Mouse (Mus musculus) neural tube, embryonic 11.5 days (tissue): ENCODE measurements at regions not wholly inside any gene's neighbourhood (a gene's known extent, or its start where the extent isn't known, plus 50 kb on each side); places are given as distances from the start of the nearest gene placed in this dataset.

Source experiments
- ATAC-seq: fragments of 200-750 bp; cut with Nextera tagmentation; 2 replicates; pipeline ENCODE4 v1.8.0; 2017; ENCODE audit warnings: moderate number of reproducible peaks, mild to moderate bottlenecking, moderate TSS enrichment, moderate library complexity; ENCODE audit not compliant: insufficient read depth, low FRiP score, low TSS enrichment
- DNase-seq: peaks from one replicate; pipeline ENCODE4 v3.0.0-alpha.2; 2015; ENCODE audit warnings: low spot score
- H3K27ac ChIP-seq: fragments of 300-500 bp; sonication (generic); 2 replicates; pipeline ENCODE4 v1.5.1; 2014; ENCODE audit warnings: low read depth, mild to moderate bottlenecking, low read length
- H3K27me3 ChIP-seq: fragments of 300-500 bp; sonication (generic); 2 replicates; pipeline ENCODE4 v1.6.1; 2014; ENCODE audit warnings: mild to moderate bottlenecking, low read length, mixed read lengths; ENCODE audit not compliant: control insufficient read depth, insufficient read depth
- H3K36me3 ChIP-seq: fragments of 300-500 bp; sonication (generic); 2 replicates; pipeline ENCODE4 v1.6.1; 2014; ENCODE audit warnings: mild to moderate bottlenecking, low read length, moderate library complexity, mixed read lengths; ENCODE audit not compliant: control insufficient read depth, insufficient read depth
- H3K4me1 ChIP-seq: fragments of 300-500 bp; sonication (generic); 2 replicates; pipeline ENCODE4 v1.6.1; 2014; ENCODE audit warnings: low read length, mixed read lengths; ENCODE audit not compliant: control insufficient read depth, insufficient read depth
- H3K4me2 ChIP-seq: fragments of 300-500 bp; sonication (generic); 2 replicates; pipeline ENCODE4 v1.6.1; 2014; ENCODE audit warnings: low read depth, mild to moderate bottlenecking, moderate library complexity
- H3K4me3 ChIP-seq: fragments of 300-500 bp; sonication (generic); 2 replicates; pipeline ENCODE4 v1.5.1; 2014; ENCODE audit warnings: low read depth, low read length
- H3K9ac ChIP-seq: fragments of 300-500 bp; sonication (generic); 2 replicates; pipeline ENCODE4 v1.6.1; 2014; ENCODE audit warnings: mild to moderate bottlenecking, low read length
- H3K9me3 ChIP-seq: fragments of 300-500 bp; sonication (generic); 2 replicates; pipeline ENCODE4 v1.6.1; 2016; ENCODE audit warnings: low read length; ENCODE audit not compliant: control insufficient read depth
- WGBS: fragments of 180-500 bp; shearing (Covaris S2); extraction: QIAGEN DNeasy Blood & Tissue Kit; methylation state at CpG from one replicate; pipeline ENCODE4 v1.1.7; 2014; 5-methylcytosine and 5-hydroxymethylcytosine counted together

DNA sequence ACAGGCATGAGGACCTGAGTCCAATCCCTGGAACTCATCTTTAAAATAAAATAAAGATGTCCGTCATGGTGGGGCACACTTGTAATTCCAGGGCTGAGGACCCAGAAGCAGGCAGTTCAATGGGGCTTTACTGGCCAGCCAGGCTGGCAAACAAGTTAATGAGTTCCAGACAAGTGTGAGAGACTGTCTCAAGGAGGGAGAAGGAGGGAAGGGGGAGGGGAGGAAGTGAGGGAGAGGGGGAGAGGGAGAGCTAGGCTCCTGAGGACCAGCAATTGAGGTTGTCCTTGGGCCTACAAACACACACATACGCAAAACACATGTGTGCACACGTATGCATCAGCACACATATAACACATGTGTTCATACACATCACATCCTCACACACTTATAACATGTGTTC lies 149.2 kb downstream of the Tmem132e start:
- H3K9me3 ChIP-seq = no peaks in the 10 kb centered on the region
- H3K27me3 ChIP-seq = no peaks in the 10 kb centered on the region
- DNase-seq = no peak
- no peak overlapping the region for H3K4me2 ChIP-seq
- no peak overlapping the region for H3K4me3 ChIP-seq
- ATAC-seq = no peak
- H3K27ac ChIP-seq = no peak overlapping the region
- no peak overlapping the region for H3K9ac ChIP-seq
- 72% methylated on average over 3 of the region's 3 CpGs for WGBS
- no peaks in the 10 kb centered on the region for H3K36me3 ChIP-seq
- no peaks in the 10 kb centered on the region for H3K4me1 ChIP-seq

DNA sequence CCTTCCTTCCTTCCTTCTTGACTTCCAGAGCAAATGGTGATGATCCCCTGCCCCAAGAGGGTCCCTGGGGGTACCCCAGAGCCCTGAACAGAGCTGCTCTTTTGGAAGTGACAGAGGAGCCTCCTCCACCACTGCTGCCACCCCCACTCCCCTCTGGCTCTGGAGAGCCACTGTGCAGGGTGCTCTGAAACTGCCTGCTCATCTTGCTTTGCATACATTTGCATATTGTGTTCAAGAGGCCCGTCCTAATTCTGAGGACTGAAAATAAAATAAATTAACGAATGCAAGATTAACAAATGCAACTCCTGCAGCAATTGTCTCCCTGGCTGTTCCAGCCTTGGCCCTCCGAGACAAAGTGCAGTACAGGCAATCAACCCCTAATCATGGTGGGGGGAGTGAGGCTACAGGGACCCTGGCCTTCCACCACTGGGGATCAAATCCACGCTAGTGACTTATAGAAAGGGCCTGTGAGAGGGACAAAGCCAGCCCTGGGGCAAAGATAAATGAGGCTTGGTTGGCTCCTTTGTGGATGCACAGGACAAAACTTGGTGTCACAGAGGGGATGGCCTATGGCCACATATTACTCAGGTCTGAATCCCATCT lies 134.6 kb downstream of the Tmem132e start:
- Histone ChIP-seq H3K4me2 (no peak overlapping the region), H3K9me3 (no peaks in the 10 kb centered on the region), H3K4me3 (no peak overlapping the region), H3K9ac (no peak overlapping the region), H3K27ac (0 out of 2 replicates have a peak overlapping the region, but pooled peaks have one; percentile 46), H3K36me3 (no peaks in the 10 kb centered on the region), H3K4me1 (peaks cover 21% of the 10 kb centered on the region), H3K27me3 (no peaks in the 10 kb centered on the region)
- ATAC-seq (no peak), DNase-seq (peak; percentile 24)
- 35% methylated on average over 4 of the region's 4 CpGs for WGBS

- WGBS = 61% methylated on average over 9 of the region's 9 CpGs
These were observed 132.7 kb downstream of the Tmem132e start for GRCm38 (mm10) chr11:82521383-82521782.

DNA sequence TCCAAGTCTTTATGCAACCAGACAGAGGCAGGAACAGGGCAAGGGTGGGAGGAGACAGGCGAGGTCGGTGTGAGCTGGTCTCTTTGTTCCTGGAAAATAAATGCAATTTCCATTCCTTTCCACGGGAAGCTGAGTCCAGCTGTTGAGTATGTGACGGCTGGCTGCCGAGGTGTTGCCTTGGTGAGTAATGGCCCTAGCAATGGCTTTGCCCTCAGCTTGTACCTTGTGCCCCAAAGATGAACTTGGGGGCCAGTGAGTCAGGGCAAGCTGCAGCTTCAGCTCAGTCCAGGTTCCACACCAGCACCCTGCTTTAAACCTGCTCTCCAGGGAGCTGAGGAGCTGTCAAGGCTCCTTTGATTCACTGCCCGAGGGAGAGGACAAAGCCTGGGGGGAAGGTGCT lies 130.0 kb downstream of the Tmem132e start:
- WGBS = 6% methylated on average over 6 of the region's 6 CpGs
- no peaks in the 10 kb centered on the region for H3K36me3 ChIP-seq
- H3K4me1 ChIP-seq = peaks cover 16% of the 10 kb centered on the region
- H3K4me2 ChIP-seq = no peak overlapping the region
- H3K9ac ChIP-seq = no peak overlapping the region; the same call in 1 of the 2 replicates
- DNase-seq (peak; percentile 64), ATAC-seq (peak; percentile 58; the same call in 1 of the 2 replicates)
- H3K27me3 ChIP-seq = no peaks in the 10 kb centered on the region
- no peaks in the 10 kb centered on the region for H3K9me3 ChIP-seq
- H3K27ac ChIP-seq = peak overlapping the region; percentile 34; the same call in 1 of the 2 replicates
- H3K4me3 ChIP-seq = no peak overlapping the region

More at GRCm38 (mm10) chr11:82521383-82521782, 132.7 kb downstream of the Tmem132e start:
- ATAC-seq = no peak
- DNase-seq = no peak
- no peak overlapping the region for H3K9ac ChIP-seq
- H3K9me3 ChIP-seq = no peaks in the 10 kb centered on the region
- no peaks in the 10 kb centered on the region for H3K36me3 ChIP-seq
- H3K4me2 ChIP-seq = no peak overlapping the region
- no peak overlapping the region for H3K4me3 ChIP-seq
- H3K4me1 ChIP-seq = peaks cover 20% of the 10 kb centered on the region
- no peaks in the 10 kb centered on the region for H3K27me3 ChIP-seq
- no peak overlapping the region for H3K27ac ChIP-seq

DNA sequence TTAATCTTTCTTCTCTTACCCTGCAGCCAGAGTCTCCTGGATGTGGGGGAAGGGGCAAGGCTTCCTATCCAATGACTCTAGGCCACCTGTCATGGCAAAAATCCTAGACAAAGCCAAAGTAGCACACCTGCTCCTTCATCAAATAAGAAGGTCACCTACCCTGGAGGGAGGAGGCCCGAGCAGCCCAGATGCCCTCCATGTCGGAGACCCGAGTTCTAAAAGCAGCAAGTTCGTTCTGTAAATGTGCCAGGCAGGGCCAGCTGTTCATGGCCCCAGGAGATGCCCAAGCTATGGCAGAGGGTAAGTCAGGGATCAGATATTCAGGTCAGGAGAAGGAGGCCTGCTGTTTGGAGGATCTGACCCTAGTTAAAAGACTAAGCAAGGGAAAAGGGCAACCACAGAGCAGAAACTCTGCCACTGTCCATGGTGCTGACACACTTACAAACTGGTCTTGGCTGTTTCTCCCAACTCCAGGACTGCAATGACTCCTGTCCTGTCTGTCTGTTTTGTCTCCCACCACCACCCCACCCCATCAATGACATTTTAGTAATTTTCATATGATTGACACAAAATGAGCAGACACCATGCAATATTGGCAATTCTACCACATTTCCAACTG lies 125.9 kb downstream of the Tmem132e start:
- H3K36me3 ChIP-seq = no peaks in the 10 kb centered on the region
- no peak overlapping the region for H3K4me3 ChIP-seq
- H3K4me2 ChIP-seq = no peak overlapping the region
- no peaks in the 10 kb centered on the region for H3K27me3 ChIP-seq
- no peak for ATAC-seq
- peaks cover 9% of the 10 kb centered on the region for H3K4me1 ChIP-seq
- peak; percentile 45 for DNase-seq
- H3K9me3 ChIP-seq = no peaks in the 10 kb centered on the region
- H3K9ac ChIP-seq = no peak overlapping the region
- H3K27ac ChIP-seq = no peak overlapping the region
- 88% methylated on average over 4 of the region's 4 CpGs for WGBS

DNA sequence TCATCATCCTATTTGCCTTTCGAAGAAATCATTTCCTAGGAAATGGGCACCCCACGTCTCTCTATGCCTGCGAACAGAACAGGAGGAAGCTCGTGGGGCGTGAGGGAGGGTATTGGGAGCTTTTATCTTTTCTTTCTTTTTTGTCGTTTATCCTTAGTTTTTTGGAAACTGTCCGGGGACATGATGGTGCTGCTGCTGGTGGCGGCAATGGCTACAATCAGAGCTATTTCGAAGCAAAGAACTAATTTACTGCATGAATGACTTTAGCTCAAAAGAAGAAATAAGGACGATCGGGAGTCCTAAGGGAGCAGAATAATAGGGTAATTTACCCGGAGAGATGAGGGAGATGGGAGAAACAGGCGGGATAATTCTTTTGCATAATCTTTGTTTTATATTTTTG lies 119.9 kb downstream of the Tmem132e start:
- ATAC-seq (no peak), DNase-seq (no peak)
- Histone ChIP-seq H3K27ac (no peak overlapping the region), H3K9ac (no peak overlapping the region), H3K4me2 (no peak overlapping the region), H3K36me3 (no peaks in the 10 kb centered on the region), H3K27me3 (no peaks in the 10 kb centered on the region), H3K4me1 (no peaks in the 10 kb centered on the region), H3K9me3 (no peaks in the 10 kb centered on the region), H3K4me3 (no peak overlapping the region)
- WGBS = 31% methylated on average over 13 of the region's 13 CpGs
